In the genomic region with DNA sequence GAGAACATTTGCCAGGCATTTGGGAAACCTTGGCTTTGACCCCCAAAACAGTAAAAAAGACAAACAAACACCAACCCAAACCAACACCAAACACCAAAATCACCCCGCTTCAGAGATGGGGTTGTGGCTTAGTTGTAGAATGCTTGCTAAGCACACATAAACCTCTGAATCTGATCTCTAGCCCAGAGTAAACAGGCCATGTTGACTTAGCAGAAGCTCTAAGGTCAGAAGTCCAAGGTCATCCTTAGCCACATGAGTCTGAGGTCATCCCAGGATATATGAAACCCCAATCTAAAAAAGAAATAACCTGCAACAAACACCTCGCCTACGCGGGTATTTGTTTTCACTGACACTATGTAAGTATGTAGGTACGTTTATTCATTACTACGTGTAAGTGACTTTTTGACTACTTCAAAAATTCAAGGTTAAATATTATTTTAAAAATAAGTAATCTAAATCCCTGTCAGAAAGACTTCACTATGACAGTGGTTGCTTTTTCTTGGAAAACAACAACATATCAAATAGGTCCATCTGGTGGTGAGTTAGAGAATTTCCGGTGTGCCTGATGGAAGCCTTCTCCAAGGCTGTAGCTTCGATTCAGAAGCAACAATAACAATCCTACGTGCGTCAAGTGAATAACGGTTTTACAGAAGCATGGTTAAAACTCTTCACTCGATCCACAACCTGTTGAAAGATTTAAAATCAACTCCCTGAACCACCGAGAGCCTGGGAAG, we compare ENCODE assay signal across 9 mouse cellular contexts. TPM values are rescaled to one million over a fixed set of nuclear protein-coding genes. Genes with fewer than 3 reads are reported as not detected.
A peak's percentile ranks its signal among the peaks of the same experiment; 100 is the strongest.
DNase-seq lines count a peak whose midpoint lies in the region; ATAC-seq and TF ChIP-seq lines count a peak whose summit lies in the region.
"Had no signal": no experiment of that assay in that cellular context is flagged by ENCODE, and none has a peak within 500 bp of the region (broad histone marks: within the 10 kb centered on the region; RNA-seq: fewer than 3 reads in every experiment).

No protein-coding gene starts in this region.

- H3K27me3 ChIP-seq in heart, postnatal 0 days (ENCODE audit: control insufficient read depth, insufficient read depth, low read length), result no peaks in the 10 kb centered on the region
- H3K27me3 ChIP-seq in intestine, embryonic 15.5 days (replicated peaks), result no peaks in the 10 kb centered on the region
- H3K27me3 ChIP-seq: limb, embryonic 13.5 days had no signal

- no peaks in the 10 kb centered on the region for H3K4me1 ChIP-seq in heart, postnatal 0 days (ENCODE audit: control insufficient read depth, insufficient read depth)
- no peaks in the 10 kb centered on the region for H3K4me1 ChIP-seq in intestine, embryonic 15.5 days (replicated peaks)
- H3K4me1 ChIP-seq: limb, embryonic 13.5 days had no signal

- no peak overlapping the region for H3K9ac ChIP-seq in heart, postnatal 0 days (replicated peaks; ENCODE audit: low read depth, low read length)
- H3K9ac ChIP-seq in intestine, embryonic 15.5 days, result no peak overlapping the region
- H3K9ac ChIP-seq: limb, embryonic 13.5 days had no signal

- H3K27ac ChIP-seq in heart, postnatal 0 days (ENCODE audit: low read depth), result no peak overlapping the region
- H3K27ac ChIP-seq in intestine, embryonic 15.5 days, result no peak overlapping the region
- H3K27ac ChIP-seq: limb, embryonic 13.5 days had no signal

- intact Hi-C loops in heart, postnatal 36 days (cut with DNase I), result loop anchor here (1.0 to 10.0 kb wide), 2 partner anchors 276 to 830 kb away; no protein-coding TSS in a partner anchor

- ATAC-seq in heart, postnatal 0 days (ENCODE audit: insufficient read depth, low read depth), result no peak
- ATAC-seq in intestine, embryonic 15.5 days, result no peak; the same call in 1 of the 2 replicates

- no peak overlapping the region for H3K4me3 ChIP-seq in heart, postnatal 0 days (ENCODE audit: low read depth, low read length)
- H3K4me3 ChIP-seq in intestine, embryonic 15.5 days (replicated peaks), result no peak overlapping the region
- H3K4me3 ChIP-seq: limb, embryonic 13.5 days had no signal

- peak; percentile 36 for DNase-seq in heart, adult 11 months
- DNase-seq in heart, postnatal 36 days, result no peak
- DNase-seq in right cerebral cortex, adult 18-20 months, result peak; percentile 35
- DNase-seq in right cerebral cortex, postnatal 14 days, result no peak
- DNase-seq in heart, postnatal 0 days (ENCODE audit: low spot score), result peak; percentile 37
- peak; percentile 16 for DNase-seq in retina, postnatal 7 days (ENCODE audit: low read depth, low spot score)
- no peak for DNase-seq in ovary, postnatal 14 days (ENCODE audit: low spot score)

- TF ChIP-seq CTCF in heart, postnatal 0 days (IDR thresholded peaks at IDR 0.05; ENCODE audit: low read depth), result peak; percentile 43; the same call in 1 of the 2 replicates

- WGBS in heart, postnatal 0 days, result 53% methylated on average over 13 of the region's 13 CpGs
- 48% methylated on average over 13 of the region's 13 CpGs for WGBS in intestine, embryonic 15.5 days

- no peaks in the 10 kb centered on the region for H3K9me3 ChIP-seq in heart, postnatal 0 days (replicated peaks; ENCODE audit: control insufficient read depth, low read length)
- no peaks in the 10 kb centered on the region for H3K9me3 ChIP-seq in intestine, embryonic 15.5 days
- H3K9me3 ChIP-seq: limb, embryonic 13.5 days had no signal

- no peak overlapping the region; the same call in 1 of the 2 replicates for H3K4me2 ChIP-seq in heart, postnatal 0 days (ENCODE audit: low read depth, low read length)
- H3K4me2 ChIP-seq in intestine, embryonic 15.5 days (replicated peaks), result no peak overlapping the region
- H3K4me2 ChIP-seq: limb, embryonic 13.5 days had no signal

- no peaks in the 10 kb centered on the region for H3K36me3 ChIP-seq in heart, postnatal 0 days (replicated peaks; ENCODE audit: control insufficient read depth, insufficient read depth, low read length)
- H3K36me3 ChIP-seq in intestine, embryonic 15.5 days, result no peaks in the 10 kb centered on the region
- H3K36me3 ChIP-seq: limb, embryonic 13.5 days had no signal

- TF ChIP-seq EP300 in heart, postnatal 0 days (IDR thresholded peaks at IDR 0.05; ENCODE audit: low read depth), result no peak

RNA-seq across cellular contexts. Expression of a gene that starts 11.1 kb away (rescaled TPM):
- total RNA-seq in heart, postnatal 36 days (2021), result 10 to 100 TPM; 17.0 to 17.6 TPM
- total RNA-seq in heart, postnatal 0 days (2014; rRNA removed; ENCODE audit: low replicate concordance), result 18.4 and 40.3 TPM in 2 replicates
- polyA plus RNA-seq in heart, postnatal 0 days (2015; fragmentation: Nextera tagmentation; extraction: Ambion mirVana), result 19.1 and 20.4 TPM in 2 replicates
- 84.1 and 90.9 TPM in 2 replicates for polyA plus RNA-seq in intestine, embryonic 15.5 days (2015; fragmentation: Nextera tagmentation; extraction: Ambion mirVana)

Comparison
In these comparisons a context has a peak if more than half of its experiments do, and no peak if none do; other contexts are left out.
1. DNase-seq: peak in heart, adult 11 months (single experiment), right cerebral cortex, adult 18-20 months (single experiment), heart, postnatal 0 days (single experiment) and retina, postnatal 7 days (single experiment); none in heart, postnatal 36 days (0 of 2), right cerebral cortex, postnatal 14 days (single experiment) and ovary, postnatal 14 days (single experiment).